Mouse (Mus musculus) regulatory T cell (primary cell): ENCODE measurements around the gene Ces3a.
"Not testable (repeated sequence)": the region's sequence is repeated elsewhere in the genome, so short reads cannot be mapped to it uniquely, and the experiment has no call there.

Experiments
- in situ Hi-C: fragments of 300-600 bp; cut with MboI, MseI; formaldehyde crosslinking; loops from one replicate; pipeline ENCODE4 v1.15.1; 2025; ENCODE audit warnings: high pct_unique_total_duplicates

Ces3a gene

DNA sequence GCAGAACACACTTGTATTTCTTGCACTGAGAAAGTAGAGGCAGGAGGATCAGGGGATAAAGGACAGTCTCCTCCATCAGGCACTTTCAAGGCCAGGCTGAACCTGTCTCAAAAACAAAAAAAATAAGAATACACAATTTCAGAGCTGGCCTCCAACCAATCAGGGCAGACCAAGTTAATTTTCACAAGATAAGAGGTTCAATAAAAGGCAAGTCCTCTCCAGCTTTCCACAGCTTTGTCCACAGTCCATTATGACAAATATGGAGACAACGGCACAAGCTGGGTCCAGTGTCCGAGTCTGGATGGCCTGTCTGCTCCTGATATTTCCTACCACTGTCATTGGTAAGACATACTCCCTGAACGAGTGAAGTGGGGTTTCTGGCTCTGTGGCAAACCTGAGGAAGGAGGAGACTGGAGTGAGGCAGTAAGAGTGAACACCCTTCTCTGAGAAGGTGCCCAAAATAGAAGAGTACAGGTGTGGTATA, at the start of gene Ces3a:
Gene Ces3a, plus strand, starts transcription at position 231 of the 484 bp plus-strand sequence.
- in situ Hi-C loops: no loop called here

DNA sequence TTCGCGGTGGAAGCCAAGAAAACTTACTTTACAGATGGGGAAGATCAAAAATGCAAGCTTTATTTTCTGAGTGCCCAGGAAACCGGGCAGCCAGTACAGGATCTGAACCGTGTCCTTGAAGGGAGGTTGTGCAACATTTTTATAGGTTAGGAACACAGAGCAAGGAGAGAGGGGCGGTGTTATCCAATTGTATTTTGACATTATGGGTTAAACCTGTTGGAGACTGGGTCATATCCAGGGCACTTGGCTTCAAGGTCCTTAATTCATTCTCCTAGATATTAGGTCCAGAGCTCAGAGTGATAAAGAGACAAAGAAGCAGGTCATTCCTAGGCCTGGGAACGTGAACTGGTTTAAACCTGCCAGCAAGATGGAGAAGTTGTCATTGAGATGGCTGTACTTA, 49.2 kb upstream of the Ces3a start:
- in situ Hi-C loops: no loop called here

DNA sequence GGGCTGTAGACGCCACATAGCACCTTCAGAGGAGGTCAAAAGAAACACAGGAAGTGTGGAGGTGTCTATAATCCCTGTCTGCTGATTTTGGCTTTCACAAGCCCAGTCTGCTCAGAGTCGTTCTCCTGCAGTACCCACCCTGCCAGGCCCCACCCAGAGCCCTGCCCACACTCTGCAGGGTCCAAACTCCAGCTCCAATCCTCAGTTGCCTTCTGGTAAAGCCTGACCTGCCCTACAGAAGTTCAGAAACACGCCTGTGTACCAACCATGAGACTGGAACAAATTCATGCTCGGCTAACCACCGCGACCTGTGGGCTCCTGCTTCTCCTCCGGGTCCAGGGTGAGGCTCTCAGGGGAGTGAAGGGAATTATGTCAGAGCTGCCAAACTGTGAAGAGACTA, 47.8 kb upstream of the Ces3a start, which contains the start of gene Ces2h:
Gene Ces2h, plus strand, starts transcription at position 268 of the 400 bp plus-strand sequence.
- in situ Hi-C loops: no loop called here

DNA sequence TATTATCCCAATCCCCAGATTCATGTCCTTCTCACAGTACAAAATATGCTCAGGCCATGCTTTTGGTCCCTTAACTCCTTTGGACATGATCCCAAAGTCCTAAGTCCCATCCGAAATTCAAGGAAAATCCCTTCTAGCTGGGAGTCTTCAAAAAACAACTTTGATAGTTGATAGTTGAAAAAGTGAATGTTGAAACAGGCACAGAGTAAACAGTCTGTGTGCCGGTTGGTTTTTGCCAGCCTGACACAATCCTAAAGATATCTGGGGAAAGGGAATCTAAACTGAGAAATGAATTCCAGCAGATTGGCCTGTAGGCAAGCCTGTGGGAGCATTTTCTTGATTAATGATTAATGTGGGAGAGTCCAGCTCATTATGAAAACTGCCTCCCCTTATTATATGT, 38.4 kb upstream of the Ces3a start:
- in situ Hi-C loops: no loop called here

DNA sequence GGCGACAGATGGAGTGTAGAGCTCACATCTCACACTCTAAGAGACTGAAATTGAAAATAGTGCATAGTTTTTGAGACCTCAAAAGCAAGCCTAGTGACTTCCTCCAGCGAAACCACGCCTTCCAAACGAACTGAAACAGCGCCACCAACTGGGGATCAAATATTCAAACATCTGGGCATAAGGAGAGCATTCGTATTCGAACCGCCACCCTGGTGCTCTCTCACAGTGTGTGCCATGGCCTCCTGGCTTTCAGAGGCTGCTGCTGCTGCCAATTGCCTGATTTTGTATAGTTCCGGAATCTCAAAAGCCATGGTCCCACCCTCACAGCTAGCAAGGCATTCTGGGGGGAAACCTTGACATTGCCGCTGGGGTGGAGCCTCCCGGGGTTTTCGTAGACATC, 37.3 kb upstream of the Ces3a start:
- in situ Hi-C loops: no loop called here

DNA sequence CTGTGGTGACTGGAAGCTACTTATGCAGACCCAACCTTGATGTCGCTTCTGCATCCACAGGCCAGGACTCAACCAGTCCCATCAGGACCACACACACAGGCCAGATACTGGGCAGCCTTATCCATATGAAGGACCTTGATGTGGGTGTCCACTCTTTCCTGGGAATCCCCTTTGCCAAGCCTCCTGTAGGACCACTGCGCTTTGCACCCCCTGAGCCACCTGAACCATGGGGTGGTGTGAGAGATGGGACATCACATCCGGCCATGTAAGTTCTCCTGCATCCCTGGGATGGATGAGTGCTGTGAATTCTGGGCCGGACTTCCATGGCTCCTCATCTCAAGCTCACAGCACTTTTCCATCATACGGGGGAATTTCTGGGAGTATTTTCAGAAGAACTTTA, 34.0 kb upstream of the Ces3a start:
- in situ Hi-C loops: no loop called here

- in situ Hi-C loops: no loop called here
These were observed 26.4 kb upstream of the Ces3a start for GRCm38 (mm10) chr8:105021954-105022353.

GRCm38 (mm10) chr8:105023087-105023486, 25.3 kb upstream of the Ces3a start:
- in situ Hi-C loops: no loop called here

GRCm38 (mm10) chr8:105025050-105025449, 23.4 kb upstream of the Ces3a start:
- in situ Hi-C loops: no loop called here

DNA sequence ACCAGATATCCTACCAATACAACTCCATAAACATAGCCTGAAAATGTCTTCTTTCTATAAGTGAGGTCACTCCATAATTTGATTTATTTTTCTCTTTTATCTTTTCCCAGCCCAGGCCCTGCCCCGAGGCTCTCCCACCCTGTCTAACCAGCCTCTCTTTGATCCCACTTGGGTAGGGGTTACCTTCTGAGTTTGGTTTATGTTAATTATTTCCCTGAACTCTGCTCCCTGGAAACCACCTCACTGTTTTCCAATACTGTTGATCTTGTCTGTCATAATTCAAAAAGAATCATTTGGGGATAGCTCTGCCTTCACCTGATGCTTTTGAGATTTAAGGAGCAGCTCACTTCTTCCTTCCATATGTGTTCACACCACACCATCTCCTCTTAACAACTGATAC, 4.9 kb upstream of the Ces3a start:
- in situ Hi-C loops: no loop called here

DNA sequence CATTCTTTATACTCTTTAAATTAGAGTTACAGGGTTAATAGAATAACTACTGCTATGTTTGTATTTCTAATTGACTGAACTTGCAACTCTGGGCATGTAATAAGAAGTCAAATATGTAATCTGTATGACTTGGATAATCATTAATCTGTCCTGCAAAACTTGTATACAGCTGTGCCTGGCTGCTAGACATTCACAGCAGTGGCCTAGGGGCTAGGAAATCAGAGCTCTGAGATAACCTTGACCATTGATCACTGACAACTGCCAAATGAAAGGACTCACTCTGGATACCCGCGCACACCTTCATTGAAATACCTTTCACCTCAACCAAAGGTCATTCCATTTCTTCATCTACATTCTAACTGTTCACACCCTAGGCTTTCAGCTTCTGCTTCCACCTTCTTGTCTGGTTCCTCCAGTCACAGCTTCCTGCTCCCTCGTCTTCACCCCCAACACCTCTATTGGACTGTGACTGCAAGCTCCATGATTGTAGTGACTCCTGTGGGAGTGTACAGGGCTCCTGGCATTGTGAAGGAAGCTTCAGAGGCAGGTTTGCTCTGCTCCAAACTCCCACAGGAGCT, 2.5 kb upstream of the Ces3a start:
- in situ Hi-C loops: no loop called here

GRCm38 (mm10) chr8:105056211-105056610, 7.8 kb downstream of the Ces3a start:
- in situ Hi-C loops: loop anchor here (10.0 kb wide), 1 partner anchor 81 kb away; no protein-coding TSS in a partner anchor

DNA sequence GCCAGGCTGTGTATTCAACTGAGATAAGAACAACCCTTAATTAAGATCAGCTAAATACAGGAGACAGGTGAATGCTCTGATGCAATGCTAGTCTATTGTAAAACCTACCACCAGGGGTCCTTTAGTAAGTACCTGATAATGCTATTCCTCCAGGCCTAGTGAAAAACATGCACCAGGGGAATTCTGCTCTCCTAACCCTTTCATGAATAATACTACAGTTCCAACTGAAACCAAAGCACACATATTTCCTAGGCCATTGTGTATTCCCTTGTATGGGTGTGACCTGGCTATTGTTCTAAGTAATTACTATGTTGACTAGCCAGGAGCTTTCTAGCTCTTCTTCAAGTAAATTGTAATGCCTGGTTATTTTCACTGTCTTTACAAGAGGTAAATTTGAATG, 11.7 kb downstream of the Ces3a start:
- in situ Hi-C loops: no loop called here

DNA sequence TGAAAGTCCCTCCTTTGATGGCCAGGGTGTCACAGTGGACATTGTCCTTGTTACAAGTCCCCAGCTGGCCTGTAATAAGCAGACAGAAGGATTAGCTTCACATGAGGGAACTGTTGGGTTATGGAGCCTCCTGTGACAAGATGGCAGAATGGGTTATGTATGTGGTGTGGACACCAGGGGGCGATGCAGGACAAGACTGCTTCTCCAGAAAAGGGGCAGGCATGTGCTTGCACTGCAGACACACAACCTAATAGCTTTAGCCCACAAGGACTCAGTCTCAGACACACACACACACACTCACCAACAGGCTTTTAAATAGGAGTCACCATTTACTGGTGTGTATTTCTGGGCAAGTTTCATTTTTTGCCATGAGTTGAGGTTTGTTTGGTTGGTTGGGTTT, 18.4 kb downstream of the Ces3a start:
- in situ Hi-C loops: no loop called here

- in situ Hi-C loops: not testable (repeated sequence)
These were observed 19.5 kb downstream of the Ces3a start for GRCm38 (mm10) chr8:105067905-105068304.

GRCm38 (mm10) chr8:105068971-105069370, 20.6 kb downstream of the Ces3a start:
- in situ Hi-C loops: no loop called here

- in situ Hi-C loops: no loop called here
These were observed 28.2 kb downstream of the Ces3a start for GRCm38 (mm10) chr8:105076601-105077000.

GRCm38 (mm10) chr8:105077071-105077470, 28.7 kb downstream of the Ces3a start:
- in situ Hi-C loops: no loop called here

GRCm38 (mm10) chr8:105078591-105078990, 30.2 kb downstream of the Ces3a start:
- in situ Hi-C loops: no loop called here

DNA sequence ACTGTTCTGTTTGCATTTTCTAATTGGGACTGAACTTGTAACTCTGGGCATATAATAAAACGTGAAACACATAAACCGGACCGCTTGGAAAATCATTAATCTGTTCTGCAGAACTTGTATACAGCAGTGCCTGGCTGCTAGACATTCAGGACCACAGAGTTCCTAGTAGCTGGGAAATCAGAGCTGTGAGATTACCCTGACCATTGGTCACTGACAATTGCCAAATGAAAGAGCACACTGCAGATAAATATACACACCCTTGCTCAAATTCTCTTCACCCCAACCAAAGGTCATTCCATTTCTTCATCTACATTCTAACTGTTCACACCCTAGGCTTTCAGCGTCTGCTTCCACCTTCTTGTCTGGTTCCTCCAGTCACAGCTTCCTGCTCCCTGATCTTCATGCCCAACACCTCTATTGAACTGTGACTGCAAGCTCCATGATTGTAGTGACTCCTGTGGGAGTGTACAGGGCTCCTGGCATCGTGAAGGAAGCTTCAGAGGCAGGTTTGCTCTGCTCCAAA, 32.5 kb downstream of the Ces3a start:
- in situ Hi-C loops: no loop called here

- in situ Hi-C loops: no loop called here
These were observed 35.1 kb downstream of the Ces3a start, which contains the start of gene Ces3b for GRCm38 (mm10) chr8:105083449-105084050. Ces3b (plus strand) TSS chr8:105083753.

DNA sequence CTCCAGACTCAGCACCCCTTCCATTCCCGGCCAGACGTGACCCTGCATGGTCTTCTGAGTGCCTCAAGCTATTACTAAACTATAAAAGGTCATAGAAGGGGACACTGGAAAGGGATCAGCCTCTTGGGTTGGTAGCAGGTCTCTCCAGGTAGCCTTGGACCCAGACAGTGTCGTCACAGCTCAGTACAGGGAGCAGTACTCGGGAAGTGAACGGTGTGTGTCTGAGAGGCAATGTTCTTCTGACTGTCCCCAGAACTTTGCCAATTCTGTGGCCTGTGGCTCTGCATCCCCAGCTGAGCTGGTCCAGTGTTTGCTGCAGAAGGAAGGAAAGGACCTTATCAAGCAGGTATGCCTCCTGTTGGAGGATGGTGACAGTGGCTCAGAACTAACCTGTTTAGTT, 39.8 kb downstream of the Ces3a start:
- in situ Hi-C loops: not testable (repeated sequence)

DNA sequence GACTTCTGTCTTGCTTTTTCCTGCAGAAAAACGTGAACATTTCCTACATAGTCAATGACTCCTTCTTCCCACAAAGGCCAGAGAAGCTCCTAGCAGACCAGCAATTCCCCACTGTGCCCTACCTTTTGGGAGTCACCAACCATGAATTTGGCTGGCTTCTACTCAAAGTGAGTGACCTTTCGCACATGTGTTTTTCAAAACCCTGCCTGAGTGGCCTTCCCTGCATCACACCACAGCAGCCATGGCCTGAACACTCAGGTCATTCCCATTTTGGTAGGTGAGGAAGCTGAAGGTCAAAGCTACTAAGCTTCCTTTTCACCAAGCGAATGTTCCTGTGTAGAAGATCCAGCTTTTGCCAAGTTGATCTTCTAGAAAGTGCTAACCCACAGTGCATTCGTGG, 40.2 kb downstream of the Ces3a start:
- in situ Hi-C loops: no loop called here
